Mouse (Mus musculus): ENCODE data around the gene C2cd2l. TPM values are rescaled to one million over a fixed set of nuclear protein-coding genes. Genes with fewer than 3 reads are reported as not detected.

The C2cd2l gene
- polyA plus RNA-seq, 1 experiment: 77.9 TPM

DNA sequence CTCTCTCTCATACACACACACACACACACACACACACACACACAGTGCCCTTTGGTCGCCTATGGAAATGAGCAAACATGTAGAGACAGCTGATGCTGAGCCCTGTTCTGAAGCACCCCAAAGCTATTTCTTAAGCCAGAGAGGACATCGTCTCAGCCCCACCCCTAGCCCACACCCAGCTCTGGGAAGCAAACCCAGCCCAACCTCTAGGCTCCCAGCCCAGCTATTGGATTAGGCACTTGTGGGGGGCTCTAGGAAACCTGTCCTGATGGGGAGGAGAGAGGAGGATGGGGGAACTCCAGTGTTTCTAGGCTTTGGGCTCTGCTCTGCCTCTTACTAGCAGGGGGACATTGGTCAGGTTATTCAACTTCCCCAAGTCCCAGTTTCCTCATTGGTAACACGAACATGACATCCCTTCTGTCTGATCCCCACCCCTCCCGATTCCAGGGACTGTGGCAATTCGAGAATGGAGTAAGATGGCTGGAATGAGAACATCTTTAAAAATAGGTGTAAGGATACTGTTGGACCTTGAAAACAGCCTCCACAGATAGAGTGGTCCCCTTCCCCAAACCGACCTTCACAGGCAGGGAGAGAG, 33.7 kb downstream of the C2cd2l start:
- H3K4me3 ChIP-seq (replicated peaks; ENCODE audit: extremely low read depth, low read depth, low read length): no peak overlapping the region
- WGBS: 28% methylated on average over 6 of the region's 6 CpGs
- TF ChIP-seq POLR2A (IDR thresholded peaks at IDR 0.05; ENCODE audit: borderline replicate concordance, extremely low read depth, low read depth, low read length) (no peak), CTCF (IDR thresholded peaks at IDR 0.05; ENCODE audit: insufficient read depth, low read length) (no peak)
- DNase-seq: no peak
- H3K4me1 ChIP-seq (ENCODE audit: control insufficient read depth, insufficient read depth, low read length): peaks cover 4% of the 10 kb centered on the region; the same call in 1 of the 2 replicates

DNA sequence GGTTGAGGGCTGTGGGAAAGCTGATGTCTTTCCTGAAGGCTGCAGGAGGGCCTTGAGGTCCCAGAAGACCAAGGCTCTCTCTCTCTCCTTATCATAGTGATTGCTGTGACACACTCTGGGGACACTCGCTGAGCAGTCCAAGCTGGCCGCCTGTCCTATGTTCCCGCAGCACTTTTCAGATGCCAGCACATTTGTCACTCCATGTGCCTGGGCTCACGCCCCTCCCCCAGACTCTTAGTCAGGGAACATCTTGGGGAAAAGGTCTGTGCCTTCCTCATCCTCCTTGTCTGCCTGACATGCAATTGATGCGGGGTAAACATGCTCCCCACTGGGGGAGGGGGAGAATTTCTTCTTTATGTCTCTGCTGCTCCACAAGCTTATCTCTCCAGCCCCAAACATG, 36.9 kb downstream of the C2cd2l start:
- no peak for DNase-seq
- TF ChIP-seq CTCF (IDR thresholded peaks at IDR 0.05; ENCODE audit: insufficient read depth, low read length) (no peak), POLR2A (IDR thresholded peaks at IDR 0.05; ENCODE audit: borderline replicate concordance, extremely low read depth, low read depth, low read length) (no peak)
- Histone ChIP-seq H3K4me1 (ENCODE audit: control insufficient read depth, insufficient read depth, low read length) (peaks cover 4% of the 10 kb centered on the region; the same call in 1 of the 2 replicates), H3K4me3 (replicated peaks; ENCODE audit: extremely low read depth, low read depth, low read length) (no peak overlapping the region)
- 54% methylated on average over 5 of the region's 5 CpGs for WGBS

DNA sequence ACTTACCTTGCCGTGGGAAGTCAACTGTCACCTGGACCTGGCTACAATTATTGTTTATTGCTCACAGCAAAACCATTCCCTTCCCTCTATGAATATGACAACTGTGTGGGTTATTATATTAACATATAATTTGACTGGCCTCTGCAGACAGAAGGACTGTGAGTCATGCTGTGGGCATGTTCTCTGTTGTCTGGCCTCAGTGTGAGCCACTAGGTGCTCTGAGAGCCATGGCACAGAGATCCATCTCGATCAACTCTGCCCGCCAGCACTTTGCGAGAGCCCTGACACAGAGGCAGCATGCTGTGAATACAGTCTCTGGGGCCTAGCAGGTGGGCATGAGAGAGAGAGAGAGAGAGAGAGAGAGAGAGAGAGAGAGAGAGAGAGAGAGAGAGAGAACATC, 50.1 kb downstream of the C2cd2l start:
- H3K4me3 ChIP-seq (replicated peaks; ENCODE audit: extremely low read depth, low read depth, low read length): no peak overlapping the region
- DNase-seq: no peak
- TF ChIP-seq POLR2A (IDR thresholded peaks at IDR 0.05; ENCODE audit: borderline replicate concordance, extremely low read depth, low read depth, low read length): no peak
- no peak for TF ChIP-seq CTCF (IDR thresholded peaks at IDR 0.05; ENCODE audit: insufficient read depth, low read length)
- peaks cover 7% of the 10 kb centered on the region for H3K4me1 ChIP-seq (ENCODE audit: control insufficient read depth, insufficient read depth, low read length)
- WGBS: 82% methylated on average over 4 of the region's 4 CpGs

DNA sequence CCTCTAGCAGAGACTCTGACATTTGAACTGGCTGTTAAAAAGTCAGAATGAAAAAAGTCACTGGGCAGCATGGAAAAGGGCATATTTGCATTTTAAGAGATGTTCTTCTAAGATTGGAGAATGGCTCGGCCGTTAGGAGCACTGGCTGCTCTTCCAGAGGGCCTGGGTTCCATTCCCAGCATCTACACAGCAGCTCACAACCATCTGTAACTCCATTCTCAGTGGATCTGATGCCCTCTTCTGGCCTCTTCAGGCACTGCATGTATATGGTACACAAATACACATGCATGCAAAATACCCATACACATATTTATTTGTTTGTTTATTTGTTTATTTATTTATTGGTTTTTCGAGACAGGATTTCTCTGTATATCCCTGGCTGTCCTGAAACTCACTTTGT, 51.0 kb downstream of the C2cd2l start:
- H3K4me3 ChIP-seq (replicated peaks; ENCODE audit: extremely low read depth, low read depth, low read length): no peak overlapping the region
- peaks cover 7% of the 10 kb centered on the region for H3K4me1 ChIP-seq (ENCODE audit: control insufficient read depth, insufficient read depth, low read length)
- 81% methylated on average over 3 of the region's 3 CpGs for WGBS
- no peak for DNase-seq
- TF ChIP-seq POLR2A (IDR thresholded peaks at IDR 0.05; ENCODE audit: borderline replicate concordance, extremely low read depth, low read depth, low read length): no peak
- TF ChIP-seq CTCF (IDR thresholded peaks at IDR 0.05; ENCODE audit: insufficient read depth, low read length): peak; percentile 22; the same call in 1 of the 2 replicates

DNA sequence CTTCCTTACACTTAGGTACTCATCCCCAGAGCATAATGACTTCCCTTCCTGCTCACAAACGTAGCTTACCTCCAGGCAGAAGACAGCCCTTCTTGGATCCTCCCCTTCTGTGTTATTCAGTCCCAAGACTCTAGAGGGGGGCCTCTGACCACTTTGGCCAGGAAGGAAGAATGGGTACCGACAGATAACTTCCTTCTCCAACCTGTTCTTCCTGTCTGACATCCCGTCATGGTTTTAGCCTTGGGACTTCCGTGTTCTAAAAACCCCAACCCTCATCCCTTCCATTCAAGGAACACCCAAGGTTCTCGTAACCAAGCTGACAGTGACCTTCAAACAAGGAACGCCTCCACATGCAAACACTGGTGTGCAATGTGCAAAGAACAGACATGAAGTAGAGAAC, 51.7 kb downstream of the C2cd2l start, which contains the start of gene Nlrx1:
Gene Nlrx1, minus strand, starts transcription at position 168 of the 400 bp plus-strand sequence.
- 44% methylated on average over 6 of the region's 6 CpGs for WGBS
- H3K4me1 ChIP-seq (ENCODE audit: control insufficient read depth, insufficient read depth, low read length): peaks cover 7% of the 10 kb centered on the region
- DNase-seq: no peak
- H3K4me3 ChIP-seq (replicated peaks; ENCODE audit: extremely low read depth, low read depth, low read length): peak within 1 kb of the TSS; percentile 68
- TF ChIP-seq CTCF (IDR thresholded peaks at IDR 0.05; ENCODE audit: insufficient read depth, low read length) (no peak), POLR2A (IDR thresholded peaks at IDR 0.05; ENCODE audit: borderline replicate concordance, extremely low read depth, low read depth, low read length) (no peak)

DNA sequence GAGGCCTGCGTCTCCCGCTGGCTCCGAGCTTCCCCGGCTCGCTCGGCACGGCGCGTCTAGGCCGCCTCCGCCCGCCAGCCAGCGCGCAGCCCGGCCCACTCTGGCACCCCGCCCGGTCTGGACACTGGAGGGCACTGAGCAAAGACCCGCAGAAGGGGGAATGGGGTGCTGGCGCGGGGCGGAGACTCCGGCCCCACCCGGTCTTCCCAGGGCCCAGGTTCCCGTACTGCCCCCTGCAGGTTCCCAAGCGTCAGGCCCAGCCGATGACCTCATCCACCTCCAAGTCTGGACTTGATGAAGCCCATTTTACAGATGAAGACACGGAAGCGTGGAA, 52.1 kb downstream of the C2cd2l start:
- WGBS: 3% methylated on average over 28 of the region's 28 CpGs
- TF ChIP-seq POLR2A (IDR thresholded peaks at IDR 0.05; ENCODE audit: borderline replicate concordance, extremely low read depth, low read depth, low read length) (no peak), CTCF (IDR thresholded peaks at IDR 0.05; ENCODE audit: insufficient read depth, low read length) (peak; percentile 53)
- DNase-seq: peak; percentile 91
- Histone ChIP-seq H3K4me1 (ENCODE audit: control insufficient read depth, insufficient read depth, low read length) (peaks cover 7% of the 10 kb centered on the region), H3K4me3 (replicated peaks; ENCODE audit: extremely low read depth, low read depth, low read length) (peak overlapping the region; percentile 68)

DNA sequence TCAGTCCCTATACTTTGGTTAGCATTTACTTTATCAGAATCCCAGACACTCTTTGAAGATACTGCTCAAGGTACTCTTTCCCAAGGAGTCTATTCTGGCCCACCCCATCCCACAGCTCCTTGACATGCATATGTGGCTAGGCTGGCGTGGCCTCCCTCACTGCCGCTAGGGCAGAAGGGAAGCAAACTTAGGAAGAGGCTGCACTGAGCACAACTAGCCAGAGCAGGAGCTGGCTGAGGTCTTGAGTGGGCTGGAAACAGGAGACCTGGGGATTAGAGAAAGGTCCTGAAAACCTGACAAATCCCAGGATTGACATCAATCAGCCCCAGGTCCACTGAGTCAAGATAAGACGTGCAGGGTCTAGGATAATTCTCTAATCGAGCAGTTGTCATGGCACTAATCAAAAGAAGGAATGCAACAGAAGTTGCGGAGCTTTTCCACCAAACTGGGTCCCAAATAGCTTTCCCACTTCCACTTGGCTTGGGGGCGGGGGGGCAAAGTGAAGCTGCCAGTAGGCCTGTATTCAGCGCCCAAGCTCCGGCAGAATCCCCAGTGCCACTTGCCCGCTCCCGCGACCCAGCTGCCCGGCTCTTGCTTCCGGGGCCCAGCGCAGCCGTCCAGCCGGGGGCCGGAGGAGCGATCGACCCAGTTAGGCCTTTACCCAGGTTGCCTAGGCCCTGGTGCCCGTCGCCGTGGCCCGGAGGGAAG, 52.6 kb downstream of the C2cd2l start:
- 6% methylated on average over 23 of the region's 23 CpGs for WGBS
- TF ChIP-seq POLR2A (IDR thresholded peaks at IDR 0.05; ENCODE audit: borderline replicate concordance, extremely low read depth, low read depth, low read length) (peak; percentile 67; the same call in 1 of the 2 replicates), CTCF (IDR thresholded peaks at IDR 0.05; ENCODE audit: insufficient read depth, low read length) (0 out of 2 replicates have a peak, but pooled peaks have one; percentile 15)
- DNase-seq: peak; percentile 41

DNA sequence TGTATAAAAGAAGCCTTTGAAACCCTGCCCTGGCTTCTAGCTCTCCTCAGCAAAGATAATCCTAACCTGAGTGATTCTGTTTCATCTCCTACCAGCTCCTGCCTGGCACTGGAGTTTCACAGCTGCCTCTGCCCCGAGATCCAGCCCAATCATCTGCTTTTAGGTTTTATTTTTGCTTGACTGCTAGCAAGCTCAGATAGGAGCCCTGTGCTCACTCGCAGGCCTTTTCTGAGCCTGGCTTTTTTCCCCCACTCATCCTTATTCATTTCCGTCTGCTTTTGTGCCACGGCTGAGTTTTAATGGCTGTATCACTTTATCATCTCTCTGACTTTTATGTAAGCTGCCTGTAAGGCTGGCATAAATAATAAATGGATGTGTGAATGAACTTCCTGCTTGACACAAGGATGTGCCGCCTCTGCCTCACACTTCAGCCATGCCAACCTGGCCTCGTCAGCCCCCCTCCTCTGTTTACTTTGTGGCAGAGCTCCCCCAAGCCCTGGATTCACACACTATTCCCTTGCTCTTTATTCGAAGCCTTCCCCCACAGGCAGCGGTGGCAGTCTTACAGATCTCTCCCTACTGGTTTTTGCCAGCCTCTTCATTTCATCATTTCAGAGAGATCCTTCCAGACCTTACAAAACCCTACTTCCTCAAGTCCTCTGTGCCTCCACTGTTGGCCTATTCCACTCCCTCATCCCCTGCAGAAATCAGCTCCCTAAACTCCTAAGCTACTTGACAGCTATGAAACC, 53.4 kb downstream of the C2cd2l start:
- DNase-seq: no peak
- H3K4me1 ChIP-seq (ENCODE audit: control insufficient read depth, insufficient read depth, low read length): peaks cover 7% of the 10 kb centered on the region
- no peak overlapping the region for H3K4me3 ChIP-seq (replicated peaks; ENCODE audit: extremely low read depth, low read depth, low read length)
- no peak for TF ChIP-seq CTCF (IDR thresholded peaks at IDR 0.05; ENCODE audit: insufficient read depth, low read length)
- no peak for TF ChIP-seq POLR2A (IDR thresholded peaks at IDR 0.05; ENCODE audit: borderline replicate concordance, extremely low read depth, low read depth, low read length)
- 59% methylated on average over 8 of the region's 8 CpGs for WGBS

More for the DNA sequence above, 52.6 kb downstream of the C2cd2l start:
- peaks cover 7% of the 10 kb centered on the region for H3K4me1 ChIP-seq (ENCODE audit: control insufficient read depth, insufficient read depth, low read length)
- peak overlapping the region; percentile 68 for H3K4me3 ChIP-seq (replicated peaks; ENCODE audit: extremely low read depth, low read depth, low read length)

DNA sequence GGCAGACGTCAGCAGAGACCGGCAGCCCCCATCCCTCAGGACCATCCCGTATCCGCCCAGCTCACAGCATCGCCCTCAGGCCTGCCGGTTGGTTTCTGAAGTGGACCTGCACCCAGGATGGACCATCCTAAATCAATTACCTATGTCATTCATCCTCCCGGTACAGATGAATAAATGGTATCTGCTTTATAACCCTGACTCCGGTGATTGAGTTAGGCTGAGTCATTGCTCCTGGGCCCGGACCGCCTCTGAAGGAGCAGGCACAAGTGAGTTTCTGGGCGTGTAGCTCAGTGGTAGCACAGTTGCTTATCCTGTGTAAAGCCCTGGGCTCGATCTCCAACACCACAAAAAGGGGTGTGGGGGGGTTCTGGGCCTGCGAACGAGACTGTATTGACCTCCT, 58.7 kb downstream of the C2cd2l start:
- TF ChIP-seq CTCF (IDR thresholded peaks at IDR 0.05; ENCODE audit: insufficient read depth, low read length) (no peak), POLR2A (IDR thresholded peaks at IDR 0.05; ENCODE audit: borderline replicate concordance, extremely low read depth, low read depth, low read length) (no peak)
- 87% methylated on average over 14 of the region's 14 CpGs for WGBS
- no peak for DNase-seq
- H3K4me3 ChIP-seq (replicated peaks; ENCODE audit: extremely low read depth, low read depth, low read length): no peak overlapping the region
- H3K4me1 ChIP-seq (ENCODE audit: control insufficient read depth, insufficient read depth, low read length): no peaks in the 10 kb centered on the region

Other genes starting within 250 kb of the C2cd2l start
- 0.25 and 0.34 TPM in 2 replicates for gene Mfrp, start 218.6 kb downstream of the C2cd2l start, polyA plus RNA-seq (2012; rRNA removed)
- 29.0 and 31.0 TPM in 2 replicates for gene C1qtnf5, start 213.0 kb downstream of the C2cd2l start, polyA plus RNA-seq (2012; rRNA removed)
- 0.27 TPM in 1 of 2 replicates, not detected in the other for gene Gm49380, start 206.8 kb downstream of the C2cd2l start, polyA plus RNA-seq (2012; rRNA removed)
- 24.6 and 25.0 TPM in 2 replicates for gene Rnf26, start 206.8 kb downstream of the C2cd2l start, polyA plus RNA-seq (2012; rRNA removed)
- gene Mcam, start 185.8 kb downstream of the C2cd2l start, polyA plus RNA-seq (2012; rRNA removed): 170 and 209 TPM in 2 replicates
- gene Cbl, start 86.2 kb downstream of the C2cd2l start, polyA plus RNA-seq (2012; rRNA removed): 9.0 and 14.2 TPM in 2 replicates
- gene Ccdc153, start 79.6 kb downstream of the C2cd2l start, polyA plus RNA-seq (2012; rRNA removed): 13.8 and 26.9 TPM in 2 replicates
- gene Pdzd3, start 68.8 kb downstream of the C2cd2l start, polyA plus RNA-seq (2012; rRNA removed): 0.11 and 0.12 TPM in 2 replicates
- 15.0 and 15.8 TPM in 2 replicates for gene Nlrx1, start 51.7 kb downstream of the C2cd2l start, polyA plus RNA-seq (2012; rRNA removed)
- 1.7 and 1.9 TPM in 2 replicates for gene Abcg4, start 31.7 kb downstream of the C2cd2l start, polyA plus RNA-seq (2012; rRNA removed)
- 16.9 and 21.3 TPM in 2 replicates for gene Hinfp, start 14.6 kb downstream of the C2cd2l start, polyA plus RNA-seq (2012; rRNA removed)
- 50.0 and 58.7 TPM in 2 replicates for gene Dpagt1, start 5.7 kb upstream of the C2cd2l start, polyA plus RNA-seq (2012; rRNA removed)
- gene H2afx, start 14.4 kb upstream of the C2cd2l start, polyA plus RNA-seq (2012; rRNA removed): 41.3 and 50.1 TPM in 2 replicates
- gene Hmbs, start 23.9 kb upstream of the C2cd2l start, polyA plus RNA-seq (2012; rRNA removed): 21.8 and 27.7 TPM in 2 replicates
- 21.6 and 30.2 TPM in 2 replicates for gene Vps11, start 41.4 kb upstream of the C2cd2l start, polyA plus RNA-seq (2012; rRNA removed)
- 43.2 and 49.6 TPM in 2 replicates for gene Hyou1, start 59.2 kb upstream of the C2cd2l start, polyA plus RNA-seq (2012; rRNA removed)
- 20.7 and 29.8 TPM in 2 replicates for gene Slc37a4, start 76.6 kb upstream of the C2cd2l start, polyA plus RNA-seq (2012; rRNA removed)
- 117 and 226 TPM in 2 replicates for gene Rps25, start 86.9 kb upstream of the C2cd2l start, polyA plus RNA-seq (2012; rRNA removed)
- gene Trappc4, start 87.3 kb upstream of the C2cd2l start, polyA plus RNA-seq (2012; rRNA removed): 42.2 and 43.8 TPM in 2 replicates
- gene Ccdc84, start 98.3 kb upstream of the C2cd2l start, polyA plus RNA-seq (2012; rRNA removed): 16.4 and 23.0 TPM in 2 replicates
- 0.16 TPM in 1 of 2 replicates, not detected in the other for gene Foxr1, start 120.9 kb upstream of the C2cd2l start, polyA plus RNA-seq (2012; rRNA removed)
- gene Upk2, start 134.7 kb upstream of the C2cd2l start, polyA plus RNA-seq (2012; rRNA removed): 4.0 and 4.4 TPM in 2 replicates
- gene Bcl9l, start 162.5 kb upstream of the C2cd2l start, polyA plus RNA-seq (2012; rRNA removed): 69.0 and 70.7 TPM in 2 replicates
- 6.0 TPM in 2 replicates for gene Cxcr5, start 241.6 kb upstream of the C2cd2l start, polyA plus RNA-seq (2012; rRNA removed)

All from lung, adult 2 months (tissue).